Mouse (Mus musculus) ES-E14 (cell line): ENCODE results near the gene Tfdp1. TPM values are rescaled to one million over a fixed set of nuclear protein-coding genes. Genes with fewer than 3 reads are reported as not detected.

Source experiments
- DNase-seq: peaks from one replicate; pipeline ENCODE4 v3.0.0-alpha.2; 2013; ENCODE audit warnings: low read depth, low spot score
- H3K27ac ChIP-seq: 2 replicates; pipeline ENCODE4 v1.5.1; 2012; ENCODE audit warnings: low read depth, mild to moderate bottlenecking, low read length, moderate library complexity, mixed read lengths; ENCODE audit not compliant: poor library complexity, insufficient read depth, severe bottlenecking
- H3K36me3 ChIP-seq: 2 replicates; pipeline ENCODE4 v1.6.1; 2012; ENCODE audit warnings: mild to moderate bottlenecking, low read length, moderate library complexity, mixed read lengths; ENCODE audit not compliant: control insufficient read depth, poor library complexity, insufficient read depth, severe bottlenecking
- H3K4me1 ChIP-seq, 2 experiments: fragments of 150-350 bp in 1 of 2; sonication (generic) in 1 of 2; 2 replicates each; pipeline ENCODE4 v1.6.1; 2012; ENCODE audit warnings: low read length in 2 of 2, mild to moderate bottlenecking in 1 of 2, mixed read lengths in 1 of 2; ENCODE audit not compliant: control insufficient read depth in 2 of 2, insufficient read depth in 2 of 2, poor library complexity in 1 of 2
- H3K4me3 ChIP-seq, 2 experiments: fragments of 150-350 bp in 1 of 2; sonication (generic) in 1 of 2; 2 replicates each; pipeline ENCODE4 v1.5.1; 2012; ENCODE audit warnings: low read length in 2 of 2, low read depth in 1 of 2, mild to moderate bottlenecking in 1 of 2, mixed read lengths in 1 of 2; ENCODE audit not compliant: insufficient read depth in 1 of 2, poor library complexity in 1 of 2, severe bottlenecking in 1 of 2
- H3K9ac ChIP-seq: 2 replicates; pipeline ENCODE4 v1.6.1; 2012; ENCODE audit warnings: low read depth, mild to moderate bottlenecking, low read length, mixed read lengths; ENCODE audit not compliant: poor library complexity, insufficient read depth, severe bottlenecking
- H3K9me3 ChIP-seq: fragments of 150-350 bp; sonication (generic); 2 replicates; pipeline ENCODE4 v1.6.1; 2012; ENCODE audit warnings: low read depth, mild to moderate bottlenecking, low read length; ENCODE audit not compliant: control insufficient read depth, insufficient read depth
- CHD2 ChIP-seq: IDR thresholded peaks from 2 replicates; pipeline ENCODE4 v1.6.1; 2014; ENCODE audit warnings: mild to moderate bottlenecking, low read depth, low read length, inconsistent platforms
- HCFC1 ChIP-seq: IDR thresholded peaks from 2 replicates; pipeline ENCODE4 v1.6.1; 2012; ENCODE audit warnings: low read length, inconsistent platforms, borderline replicate concordance; ENCODE audit not compliant: insufficient read depth
- MAFK ChIP-seq: IDR thresholded peaks from 2 replicates; pipeline ENCODE4 v1.6.1; 2014; ENCODE audit warnings: mild to moderate bottlenecking, low read depth, low read length, inconsistent platforms; ENCODE audit not compliant: insufficient read depth
- ZC3H11A ChIP-seq: IDR thresholded peaks from 2 replicates; pipeline ENCODE4 v1.6.1; 2012; ENCODE audit warnings: low read depth, mild to moderate bottlenecking, inconsistent platforms, low read length, borderline replicate concordance
- ZNF384 ChIP-seq: IDR thresholded peaks from 2 replicates; pipeline ENCODE4 v1.6.1; 2012; ENCODE audit warnings: low read depth, low read length, inconsistent platforms
- in situ Hi-C, 2 experiments: fragments of 600-800 bp; cut with MboI; formaldehyde crosslinking; loops; one replicate each; pipeline ENCODE4 v1.15.1; 2025; ENCODE audit warnings: low sequenced_read_pairs in 2 of 2, inconsistent platforms in 1 of 2; ENCODE audit not compliant: unreplicated experiment in 2 of 2
- total RNA-seq: library from RNA; depleted of rRNA; stranded (reverse); fragments of 300-350 nt; gene quantifications from 2 replicates; pipeline ENCODE4 v1.2.3, GENCODE M21; 2012

Tfdp1 gene
- total RNA-seq, 1 experiment = 110 TPM

GRCm38 (mm10) chr8:13382999-13383398 is 44.4 kb downstream of the Tfdp1 start:
- no peak overlapping the region for H3K4me3 ChIP-seq
- no peak overlapping the region for H3K27ac ChIP-seq
- no peak overlapping the region for H3K9ac ChIP-seq
- H3K36me3 ChIP-seq = peaks cover 14% of the 10 kb centered on the region
- no peaks in the 10 kb centered on the region for H3K9me3 ChIP-seq
- no peak for DNase-seq
- no peaks in the 10 kb centered on the region for H3K4me1 ChIP-seq
- in situ Hi-C loops = no loop called here
- TF ChIP-seq HCFC1 (no peak), ZNF384 (no peak), CHD2 (no peak), ZC3H11A (no peak), MAFK (no peak)

GRCm38 (mm10) chr8:13386366-13386765 is 47.8 kb downstream of the Tfdp1 start:
- no peak for DNase-seq
- Histone ChIP-seq H3K4me1 (peaks cover 0 to 2% of the 10 kb centered on the region in 2 experiments; a peak in 1 of 4 replicates), H3K36me3 (no peaks in the 10 kb centered on the region), H3K9ac (no peak overlapping the region), H3K4me3 (no peak overlapping the region), H3K9me3 (no peaks in the 10 kb centered on the region), H3K27ac (no peak overlapping the region)
- TF ChIP-seq MAFK (no peak), ZC3H11A (no peak), CHD2 (no peak), ZNF384 (no peak), HCFC1 (no peak)
- in situ Hi-C loops = no loop called here

GRCm38 (mm10) chr8:13387728-13388127 is 49.2 kb downstream of the Tfdp1 start:
- H3K4me1 ChIP-seq = peaks cover 0 to 2% of the 10 kb centered on the region in 2 experiments; a peak in 1 of 4 replicates
- no peak overlapping the region for H3K9ac ChIP-seq
- no peak for TF ChIP-seq MAFK
- no peak for TF ChIP-seq HCFC1
- TF ChIP-seq ZNF384 = no peak
- no peak for TF ChIP-seq ZC3H11A
- no peak for TF ChIP-seq CHD2
- H3K9me3 ChIP-seq = no peaks in the 10 kb centered on the region
- DNase-seq = no peak
- no peak overlapping the region for H3K4me3 ChIP-seq
- in situ Hi-C loops = no loop called here
- H3K27ac ChIP-seq = no peak overlapping the region
- H3K36me3 ChIP-seq = no peaks in the 10 kb centered on the region

- H3K9me3 ChIP-seq = no peaks in the 10 kb centered on the region
- no peak for DNase-seq
- H3K36me3 ChIP-seq = no peaks in the 10 kb centered on the region
- TF ChIP-seq MAFK (no peak), ZNF384 (no peak), CHD2 (no peak), HCFC1 (no peak), ZC3H11A (no peak)
- H3K4me1 ChIP-seq = peaks cover 0 to 2% of the 10 kb centered on the region in 2 experiments; a peak in 1 of 4 replicates
- H3K27ac ChIP-seq = no peak overlapping the region
- in situ Hi-C loops = no loop called here
- no peak overlapping the region for H3K4me3 ChIP-seq
- no peak overlapping the region for H3K9ac ChIP-seq
Measured at GRCm38 (mm10) chr8:13388744-13389143, 50.2 kb downstream of the Tfdp1 start.

GRCm38 (mm10) chr8:13393869-13394268 is 55.3 kb downstream of the Tfdp1 start:
- Histone ChIP-seq H3K27ac (no peak overlapping the region), H3K36me3 (no peaks in the 10 kb centered on the region), H3K4me1 (no peaks in the 10 kb centered on the region), H3K9ac (no peak overlapping the region), H3K9me3 (no peaks in the 10 kb centered on the region), H3K4me3 (no peak overlapping the region)
- no peak for DNase-seq
- TF ChIP-seq CHD2 (no peak), ZC3H11A (no peak), ZNF384 (no peak), HCFC1 (no peak), MAFK (no peak)
- in situ Hi-C loops = no loop called here
